14 mouse cellular contexts compared by ENCODE assay signal in the genomic region with DNA sequence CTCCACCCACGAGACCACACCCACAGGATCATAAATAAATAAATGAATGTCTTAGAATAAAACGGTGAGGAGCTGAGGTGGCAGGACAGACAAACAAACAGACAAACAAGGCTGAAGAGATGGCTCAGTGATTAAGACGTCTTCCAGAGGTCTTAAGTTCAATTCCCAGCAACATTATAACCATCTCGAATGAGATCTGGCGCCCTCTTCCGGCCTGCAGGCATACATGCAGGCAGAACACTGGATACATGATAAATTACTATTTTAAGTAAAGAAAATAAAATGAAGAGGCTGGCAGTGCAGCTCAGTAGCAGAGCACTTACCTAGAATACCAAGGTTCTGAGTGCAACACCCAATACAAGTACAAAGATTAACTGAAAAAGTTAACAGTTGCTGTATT. TPM values are rescaled to one million over a fixed set of nuclear protein-coding genes. Genes with fewer than 3 reads are reported as not detected.
DNase-seq lines count a peak whose midpoint lies in the region; ATAC-seq and TF ChIP-seq lines count a peak whose summit lies in the region.
"Had no signal": no experiment of that assay in that cellular context is flagged by ENCODE, and none has a peak within 500 bp of the region (broad histone marks: within the 10 kb centered on the region; RNA-seq: fewer than 3 reads in every experiment).

No protein-coding gene starts in this region.

- H3K36me3 ChIP-seq in G1E (replicated peaks): peaks cover 63% of the 10 kb centered on the region

- intact Hi-C loops in left cerebral cortex, adult 2 months (cut with DNase I): no loop called here

- no peak overlapping the region for H3K4me3 ChIP-seq in left cerebral cortex, adult 2 months
- no peak overlapping the region for H3K4me3 ChIP-seq in G1E (ENCODE audit: low read depth, low read length)
- H3K4me3 ChIP-seq: embryonic facial prominence, embryonic 13.5 days had no signal

- H3K9me3 ChIP-seq in G1E (replicated peaks): no peaks in the 10 kb centered on the region
- H3K9me3 ChIP-seq: embryonic facial prominence, embryonic 13.5 days had no signal

- no peak for DNase-seq in left cerebral cortex, adult 2 months (ENCODE audit: extremely low spot score in 1 of 2, low spot score in 2 of 2)
- DNase-seq in left cerebral cortex, adult 8-10 months (ENCODE audit: low spot score in 2 of 2): no peak
- DNase-seq in B cell, adult 2 months: peak; percentile 40 to 50
- DNase-seq in G1E (ENCODE audit: low spot score): no peak
- DNase-seq in induced T-regulatory cell, adult 2 months (ENCODE audit: low read depth): peak; percentile 74
- DNase-seq in Muller cell, postnatal 12 days (ENCODE audit: inconsistent ontology term): no peak
- no peak for DNase-seq in gastrocnemius, adult 8-10 months (ENCODE audit: low spot score in 2 of 2)
- no peak for DNase-seq in kidney, postnatal 10 days
- DNase-seq: left cerebral cortex, postnatal 4 days; right cerebral cortex, postnatal 25 days; thymus, adult 18-20 months had no signal

- no peaks in the 10 kb centered on the region for H3K27me3 ChIP-seq in G1E (ENCODE audit: insufficient read depth, low read length)
- H3K27me3 ChIP-seq: embryonic facial prominence, embryonic 13.5 days had no signal

- H3K4me1 ChIP-seq in G1E (ENCODE audit: insufficient read depth, low read depth, low read length): peaks cover 26% of the 10 kb centered on the region

- no peak overlapping the region for H3K27ac ChIP-seq in left cerebral cortex, adult 2 months
- H3K27ac ChIP-seq: embryonic facial prominence, embryonic 13.5 days; macrophage had no signal

- TF ChIP-seq CTCF in left cerebral cortex, adult 2 months (IDR thresholded peaks at IDR 0.05): peak; percentile 38
- 0 out of 2 replicates have a peak, but pooled peaks have one; percentile 12 for TF ChIP-seq CTCF in G1E (IDR thresholded peaks at IDR 0.05; ENCODE audit: low read depth, low read length)

- no peak for ATAC-seq in G1E (ENCODE audit: extremely low read depth, insufficient number of reproducible peaks, low FRiP score, poor library complexity, severe bottlenecking)

RNA-seq across cellular contexts. Expression of a gene that starts 5.8 kb away (rescaled TPM):
- 100 to 1,000 TPM; 114 to 117 TPM for total RNA-seq in left cerebral cortex, adult 2 months (2021)
- 100 to 1,000 TPM; 109 to 123 (median 110) TPM for total RNA-seq in left cerebral cortex, adult 8-10 months (2022)
- total RNA-seq in G1E (2014; fragmentation: Nextera tagmentation) (19.6 and 23.2 TPM in 2 replicates), G1E (2017) (14.5 and 16.7 TPM in 2 replicates)
- 22.0 and 25.6 TPM in 2 replicates for polyA plus RNA-seq in G1E (2012)
- total RNA-seq in gastrocnemius, adult 8-10 months (2022): 10 to 100 TPM; 68.1 to 81.6 (median 73.1) TPM

RNA-seq across cellular contexts. Expression of a gene that starts 27.7 kb away (rescaled TPM):
- 10 to 100 TPM; 19.5 to 21.3 TPM for total RNA-seq in left cerebral cortex, adult 2 months (2021)
- 10 to 100 TPM; 17.0 to 20.6 (median 19.1) TPM for total RNA-seq in left cerebral cortex, adult 8-10 months (2022)
- total RNA-seq in G1E (2014; fragmentation: Nextera tagmentation) (13.5 and 20.8 TPM in 2 replicates), G1E (2017) (25.5 and 27.4 TPM in 2 replicates)
- polyA plus RNA-seq in G1E (2012): 22.5 and 23.2 TPM in 2 replicates
- 1 to 10 TPM; 3.2 to 5.9 (median 4.7) TPM for total RNA-seq in gastrocnemius, adult 8-10 months (2022)

RNA-seq across cellular contexts. Expression of a gene that starts 35.5 kb away (rescaled TPM):
- 100 to 1,000 TPM; 113 to 123 TPM for total RNA-seq in left cerebral cortex, adult 2 months (2021)
- total RNA-seq in left cerebral cortex, adult 8-10 months (2022): 100 to 1,000 TPM; 117 to 140 (median 132) TPM
- total RNA-seq in G1E (2014; fragmentation: Nextera tagmentation): 49.9 and 78.3 TPM in 2 replicates
- total RNA-seq in G1E (2017): 191 and 258 TPM in 2 replicates
- polyA plus RNA-seq in G1E (2012): 23.7 and 93.4 TPM in 2 replicates
- 100 to 1,000 TPM; 164 to 175 (median 171) TPM for total RNA-seq in gastrocnemius, adult 8-10 months (2022)

RNA-seq across cellular contexts. Expression of a gene that starts 37.0 kb away (rescaled TPM):
- total RNA-seq in left cerebral cortex, adult 2 months (2021): 1 to 10 TPM in 1 of 2 experiments, not detected in 1; 1.0 TPM
- 1 to 10 TPM in 1 of 4 experiments, under 1 TPM in 2, not detected in 1; 0.65 to 1.2 (median 0.84) TPM for total RNA-seq in left cerebral cortex, adult 8-10 months (2022)
- not detected in 2 replicates for total RNA-seq in G1E (2014; fragmentation: Nextera tagmentation)
- total RNA-seq in G1E (2017): 0.23 and 0.33 TPM in 2 replicates
- polyA plus RNA-seq in G1E (2012): 0.09 TPM in 1 of 2 replicates, not detected in the other
- total RNA-seq in gastrocnemius, adult 8-10 months (2022): not detected
- polyA plus RNA-seq: macrophage; neural tube, embryonic 11.5 days had no signal

RNA-seq across cellular contexts. Expression of a gene that starts 38.4 kb away (rescaled TPM):
- total RNA-seq in left cerebral cortex, adult 2 months (2021): 10 to 100 TPM; 36.2 to 39.6 TPM
- total RNA-seq in left cerebral cortex, adult 8-10 months (2022): 10 to 100 TPM; 35.3 to 39.6 (median 37.6) TPM
- 5.4 and 7.2 TPM in 2 replicates for total RNA-seq in G1E (2014; fragmentation: Nextera tagmentation)
- 0.41 TPM in 1 of 2 replicates, not detected in the other for total RNA-seq in G1E (2017)
- polyA plus RNA-seq in G1E (2012): 18.5 and 21.1 TPM in 2 replicates
- 1 to 10 TPM; 1.2 to 2.7 (median 1.5) TPM for total RNA-seq in gastrocnemius, adult 8-10 months (2022)

Comparison
In these comparisons a context has a peak if more than half of its experiments do, and no peak if none do; other contexts are left out.
1. DNase-seq: peak in B cell, adult 2 months (2 of 2) and induced T-regulatory cell, adult 2 months (single experiment); none in left cerebral cortex, adult 2 months (0 of 2), left cerebral cortex, adult 8-10 months (0 of 2), G1E (single experiment), Muller cell, postnatal 12 days (single experiment), gastrocnemius, adult 8-10 months (0 of 2) and kidney, postnatal 10 days (single experiment).